Mouse (Mus musculus): ENCODE data around the gene Ezh1. TPM values are rescaled to one million over a fixed set of nuclear protein-coding genes. Genes with fewer than 3 reads are reported as not detected.
"Not testable (repeated sequence)": the region's sequence is repeated elsewhere in the genome, so short reads cannot be mapped to it uniquely, and the experiment has no call there.

The Ezh1 gene
- polyA plus RNA-seq, 1 experiment from 2014 or later, result 30.7 TPM

DNA sequence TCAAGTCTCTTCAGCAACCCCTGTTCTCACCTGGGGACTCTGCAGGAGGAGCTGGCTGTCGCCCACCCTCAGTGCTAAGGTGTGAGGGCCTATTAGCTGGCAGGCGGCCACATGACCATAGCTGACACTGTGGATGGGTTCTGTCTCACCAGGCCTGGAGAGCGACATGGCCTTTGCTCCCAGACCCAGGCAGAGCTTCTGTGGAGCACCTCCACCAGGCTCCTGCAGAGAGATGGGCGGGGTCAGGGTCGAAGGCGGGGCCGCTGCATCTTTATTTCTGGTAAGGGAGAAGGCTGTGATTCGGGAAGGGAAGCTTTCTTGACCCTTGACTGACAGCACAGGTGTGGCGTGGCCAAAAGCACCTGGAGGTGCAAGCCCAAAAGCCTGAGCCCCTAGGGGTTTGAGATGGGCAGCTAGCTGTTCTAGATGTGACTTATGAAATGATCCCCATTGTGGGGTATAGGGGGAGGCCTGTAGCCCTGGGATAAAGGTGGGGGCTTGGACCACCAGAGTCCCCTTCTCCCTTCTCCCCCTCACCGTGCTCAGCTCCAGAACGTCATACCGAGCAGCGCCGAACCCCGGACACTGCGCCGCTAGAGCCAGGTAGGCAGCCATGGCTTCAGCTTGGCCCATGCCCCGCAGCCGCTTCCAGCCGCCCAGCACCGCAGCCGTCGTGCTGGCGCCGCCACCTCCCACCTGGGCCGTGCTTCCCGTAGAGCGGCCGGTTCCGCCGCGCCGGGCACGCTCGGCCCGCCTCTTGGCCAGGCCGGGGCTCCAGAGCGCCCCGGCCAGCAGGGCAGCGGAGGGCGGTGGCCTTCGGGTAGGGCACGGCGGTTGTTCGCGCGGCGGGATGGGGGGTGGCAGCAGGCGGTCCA lies 62.5 kb downstream of the Ezh1 start:
- WGBS, result 13% methylated on average over 44 of the region's 49 CpGs
- Histone ChIP-seq H3K9me3 (ENCODE audit: control insufficient read depth, low read length) (no peaks in the 10 kb centered on the region), H3K27ac (ENCODE audit: low read depth, low read length) (no peak overlapping the region), H3K4me3 (ENCODE audit: low read depth, low read length) (peak overlapping the region; percentile 20), H3K9ac (replicated peaks; ENCODE audit: low read depth, low read length) (peak overlapping the region; percentile 7; the same call in 1 of the 2 replicates), H3K27me3 (ENCODE audit: control insufficient read depth, insufficient read depth, low read length) (peaks cover 48% of the 10 kb centered on the region), H3K4me1 (ENCODE audit: control insufficient read depth, insufficient read depth, low read length) (peaks cover 6% of the 10 kb centered on the region; the same call in 1 of the 2 replicates), H3K36me3 (ENCODE audit: control insufficient read depth, insufficient read depth, low read length) (peaks cover 17% of the 10 kb centered on the region), H3K4me2 (ENCODE audit: low read depth, low read length) (peak overlapping the region; percentile 23; the same call in 1 of the 2 replicates)
- ATAC-seq (ENCODE audit: low read depth), result no peak; the same call in 1 of the 2 replicates

DNA sequence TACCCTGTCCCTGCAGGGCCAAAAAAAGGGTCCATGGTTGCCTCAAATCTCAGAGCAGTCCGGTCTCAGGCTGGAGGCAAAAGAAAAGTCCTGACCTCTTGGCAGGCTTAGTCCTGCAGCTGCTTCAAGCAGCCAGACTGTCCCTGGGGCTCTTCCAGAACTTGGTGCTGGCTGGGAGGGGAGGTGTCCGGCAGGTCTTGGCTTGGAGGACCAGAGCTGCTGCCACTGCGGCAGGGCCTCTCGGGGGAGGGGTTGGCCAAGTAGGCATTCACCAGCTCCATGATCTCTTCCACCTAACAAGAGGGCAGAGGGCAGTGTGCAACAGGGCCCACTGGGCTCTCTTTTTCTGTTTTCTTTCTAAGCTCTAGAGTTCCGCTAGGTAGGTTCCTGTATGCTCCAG lies 63.5 kb downstream of the Ezh1 start:
- no peak overlapping the region for H3K9ac ChIP-seq (replicated peaks; ENCODE audit: low read depth, low read length)
- H3K36me3 ChIP-seq (ENCODE audit: control insufficient read depth, insufficient read depth, low read length), result peaks cover 16% of the 10 kb centered on the region
- no peaks in the 10 kb centered on the region for H3K9me3 ChIP-seq (ENCODE audit: control insufficient read depth, low read length)
- peaks cover 43% of the 10 kb centered on the region for H3K27me3 ChIP-seq (ENCODE audit: control insufficient read depth, insufficient read depth, low read length)
- H3K4me3 ChIP-seq (ENCODE audit: low read depth, low read length), result no peak overlapping the region
- H3K4me2 ChIP-seq (ENCODE audit: low read depth, low read length), result no peak overlapping the region
- ATAC-seq (ENCODE audit: low read depth), result no peak
- WGBS, result 40% methylated on average over 5 of the region's 5 CpGs
- H3K4me1 ChIP-seq (ENCODE audit: control insufficient read depth, insufficient read depth, low read length), result peaks cover 5% of the 10 kb centered on the region; the same call in 1 of the 2 replicates
- H3K27ac ChIP-seq (ENCODE audit: low read depth, low read length), result no peak overlapping the region

DNA sequence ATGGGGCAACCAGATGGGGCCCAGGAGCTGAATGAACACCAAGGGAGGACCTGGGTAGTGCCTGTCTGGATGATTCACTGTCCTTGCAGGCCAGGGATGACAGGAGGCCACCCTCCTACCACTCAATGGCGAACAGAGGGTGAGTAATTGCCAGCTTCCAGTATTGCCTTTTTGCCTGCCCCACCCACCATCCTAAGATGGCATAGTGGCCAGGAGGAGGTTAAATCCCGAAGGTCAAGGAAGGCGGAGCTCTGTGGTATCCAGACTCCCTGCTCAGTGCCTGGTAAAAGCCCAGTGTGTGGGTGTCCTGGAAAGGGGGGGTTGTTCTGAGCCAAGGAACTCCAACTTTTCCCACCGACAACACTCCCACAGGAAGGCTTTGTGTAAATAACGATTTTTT lies 64.0 kb downstream of the Ezh1 start:
- no peak overlapping the region for H3K27ac ChIP-seq (ENCODE audit: low read depth, low read length)
- 38% methylated on average over 5 of the region's 5 CpGs for WGBS
- H3K9ac ChIP-seq (replicated peaks; ENCODE audit: low read depth, low read length), result no peak overlapping the region
- H3K27me3 ChIP-seq (ENCODE audit: control insufficient read depth, insufficient read depth, low read length), result peaks cover 38% of the 10 kb centered on the region
- ATAC-seq (ENCODE audit: low read depth), result no peak
- peaks cover 5% of the 10 kb centered on the region; the same call in 1 of the 2 replicates for H3K4me1 ChIP-seq (ENCODE audit: control insufficient read depth, insufficient read depth, low read length)
- H3K9me3 ChIP-seq (ENCODE audit: control insufficient read depth, low read length), result no peaks in the 10 kb centered on the region
- no peak overlapping the region for H3K4me3 ChIP-seq (ENCODE audit: low read depth, low read length)
- no peak overlapping the region for H3K4me2 ChIP-seq (ENCODE audit: low read depth, low read length)
- H3K36me3 ChIP-seq (ENCODE audit: control insufficient read depth, insufficient read depth, low read length), result peaks cover 12% of the 10 kb centered on the region

DNA sequence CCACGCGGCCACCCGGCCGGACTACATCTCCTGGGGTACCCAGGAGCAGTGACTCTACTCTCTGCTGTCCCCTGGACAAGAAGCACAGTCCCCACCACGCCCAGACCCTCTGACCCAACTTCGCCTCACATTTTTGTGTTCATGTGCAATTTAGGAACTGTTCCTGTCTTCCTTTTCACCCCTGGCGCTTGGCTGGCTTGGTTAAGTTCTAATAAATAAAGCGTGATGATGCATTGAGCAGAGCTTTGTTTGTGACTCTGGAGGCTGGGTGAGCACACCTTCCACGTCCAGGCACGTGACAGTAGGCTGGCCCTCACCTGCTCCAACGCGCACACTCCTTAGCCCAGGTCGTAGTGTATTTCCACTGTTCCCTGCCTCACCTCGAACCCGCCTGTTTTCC lies 64.7 kb downstream of the Ezh1 start:
- peaks cover 32% of the 10 kb centered on the region for H3K27me3 ChIP-seq (ENCODE audit: control insufficient read depth, insufficient read depth, low read length)
- 89% methylated on average over 15 of the region's 15 CpGs for WGBS

DNA sequence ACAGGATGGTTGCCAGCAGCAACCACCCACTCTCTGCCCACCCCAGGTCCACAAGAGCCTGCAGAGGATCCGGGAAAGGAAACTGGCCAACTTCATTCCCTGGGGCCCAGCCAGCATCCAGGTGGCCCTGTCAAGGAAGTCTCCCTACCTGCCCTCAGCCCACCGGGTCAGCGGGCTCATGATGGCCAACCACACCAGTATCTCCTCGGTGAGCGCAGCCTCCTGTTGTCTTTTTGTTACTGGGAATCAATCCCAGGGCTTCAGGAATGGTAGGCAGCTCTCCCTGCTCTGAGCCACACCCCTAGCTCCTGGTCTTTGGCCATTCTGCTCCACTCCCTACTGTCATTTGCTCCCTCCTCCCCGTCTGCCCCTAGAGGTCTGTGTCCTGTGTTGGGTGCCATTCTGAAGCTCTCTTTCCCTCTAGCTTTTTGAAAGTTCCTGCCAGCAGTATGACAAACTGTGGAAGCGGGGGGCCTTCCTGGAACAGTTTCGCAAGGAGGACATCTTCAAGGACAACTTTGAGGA lies 65.2 kb downstream of the Ezh1 start:
- H3K4me3 ChIP-seq (ENCODE audit: low read depth, low read length); H3K4me2 ChIP-seq (ENCODE audit: low read depth, low read length); H3K4me1 ChIP-seq (ENCODE audit: control insufficient read depth, insufficient read depth, low read length); H3K9ac ChIP-seq (replicated peaks; ENCODE audit: low read depth, low read length); H3K36me3 ChIP-seq (ENCODE audit: control insufficient read depth, insufficient read depth, low read length); H3K9me3 ChIP-seq (ENCODE audit: control insufficient read depth, low read length); ATAC-seq (ENCODE audit: low read depth); H3K27ac ChIP-seq (ENCODE audit: low read depth, low read length): not testable (repeated sequence)
- WGBS, result 84% methylated on average over 6 of the region's 8 CpGs
- H3K27me3 ChIP-seq (ENCODE audit: control insufficient read depth, insufficient read depth, low read length), result peaks cover 27% of the 10 kb centered on the region

More for the DNA sequence above, 64.7 kb downstream of the Ezh1 start:
- Histone ChIP-seq H3K27ac (ENCODE audit: low read depth, low read length) (no peak overlapping the region), H3K9me3 (ENCODE audit: control insufficient read depth, low read length) (no peaks in the 10 kb centered on the region), H3K4me3 (ENCODE audit: low read depth, low read length) (no peak overlapping the region), H3K36me3 (ENCODE audit: control insufficient read depth, insufficient read depth, low read length) (peaks cover 9% of the 10 kb centered on the region; the same call in 1 of the 2 replicates), H3K4me1 (ENCODE audit: control insufficient read depth, insufficient read depth, low read length) (peaks cover 5% of the 10 kb centered on the region; the same call in 1 of the 2 replicates), H3K9ac (replicated peaks; ENCODE audit: low read depth, low read length) (no peak overlapping the region), H3K4me2 (ENCODE audit: low read depth, low read length) (no peak overlapping the region)
- no peak for ATAC-seq (ENCODE audit: low read depth)

DNA sequence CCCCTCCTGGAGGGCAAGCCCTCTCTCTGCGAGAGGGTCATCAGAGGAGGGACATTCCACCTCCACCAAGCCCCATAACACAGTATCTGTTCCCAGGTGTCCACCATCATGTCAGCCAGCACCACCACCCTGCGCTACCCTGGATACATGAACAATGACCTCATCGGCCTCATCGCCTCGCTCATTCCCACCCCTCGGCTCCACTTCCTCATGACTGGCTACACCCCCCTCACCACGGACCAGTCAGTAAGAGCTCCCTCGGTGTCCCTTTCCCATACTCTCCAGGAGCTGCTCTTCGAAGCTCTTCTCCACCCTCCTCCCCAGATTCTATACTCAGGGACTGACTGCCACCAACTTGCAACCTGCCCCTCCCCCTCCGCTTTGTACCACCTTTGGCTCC lies 66.1 kb downstream of the Ezh1 start:
- not testable (repeated sequence) for H3K4me3 ChIP-seq (ENCODE audit: low read depth, low read length); H3K27ac ChIP-seq (ENCODE audit: low read depth, low read length); H3K9me3 ChIP-seq (ENCODE audit: control insufficient read depth, low read length); ATAC-seq (ENCODE audit: low read depth); H3K4me2 ChIP-seq (ENCODE audit: low read depth, low read length); H3K36me3 ChIP-seq (ENCODE audit: control insufficient read depth, insufficient read depth, low read length); H3K9ac ChIP-seq (replicated peaks; ENCODE audit: low read depth, low read length)
- 68% methylated on average over 7 of the region's 10 CpGs for WGBS
- Histone ChIP-seq H3K4me1 (ENCODE audit: control insufficient read depth, insufficient read depth, low read length) (peaks cover 16% of the 10 kb centered on the region; the same call in 1 of the 2 replicates), H3K27me3 (ENCODE audit: control insufficient read depth, insufficient read depth, low read length) (peaks cover 18% of the 10 kb centered on the region)

DNA sequence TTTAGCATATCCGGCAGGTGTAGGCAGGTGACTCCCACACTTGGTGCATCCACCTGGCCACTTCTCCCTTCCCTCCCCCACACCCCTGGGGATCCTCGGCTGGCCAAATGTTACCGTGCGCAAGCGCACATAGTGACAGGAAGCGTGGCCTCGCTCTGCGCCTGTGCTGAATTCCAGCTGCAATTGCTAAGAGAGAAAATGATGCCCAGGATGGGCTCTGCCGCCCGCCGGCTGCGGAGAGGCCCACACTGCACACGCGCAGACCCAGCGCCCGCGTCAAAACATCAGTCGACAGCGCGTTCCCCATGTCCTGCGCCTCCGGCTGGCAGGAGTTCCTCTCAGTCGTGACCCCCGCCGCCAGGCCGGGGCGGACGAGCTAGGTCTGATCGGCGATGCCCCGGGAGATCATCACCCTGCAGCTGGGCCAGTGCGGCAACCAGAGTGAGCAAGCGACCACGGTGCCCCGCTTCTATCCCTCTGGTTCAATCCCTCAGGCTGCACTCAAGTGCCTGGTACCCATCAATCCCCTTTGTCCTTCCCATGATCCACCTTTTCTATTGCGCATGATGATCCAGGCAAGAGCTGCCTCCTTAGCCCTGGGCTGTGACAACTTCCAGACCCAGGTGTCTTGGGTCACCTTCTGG lies 70.4 kb downstream of the Ezh1 start, which contains the start of gene Tubg2:
Tubg2 (plus strand) TSS at position 180 of the 644 bp plus-strand sequence.
- peak within 1 kb of the TSS; percentile 79 for H3K27ac ChIP-seq (ENCODE audit: low read depth, low read length)
- 0 out of 2 replicates have a peak, but pooled peaks cover 12% of the 10 kb centered on the region for H3K4me1 ChIP-seq (ENCODE audit: control insufficient read depth, insufficient read depth, low read length)
- H3K27me3 ChIP-seq (ENCODE audit: control insufficient read depth, insufficient read depth, low read length), result no peaks in the 10 kb centered on the region
- H3K4me3 ChIP-seq (ENCODE audit: low read depth, low read length), result peak within 1 kb of the TSS; percentile 31
- peak within 1 kb of the TSS; percentile 48 for H3K4me2 ChIP-seq (ENCODE audit: low read depth, low read length)
- 2% methylated on average over 36 of the region's 36 CpGs for WGBS
- peak; percentile 91 for ATAC-seq (ENCODE audit: low read depth)
- peak within 1 kb of the TSS; percentile 57 for H3K9ac ChIP-seq (replicated peaks; ENCODE audit: low read depth, low read length)
- no peaks in the 10 kb centered on the region for H3K9me3 ChIP-seq (ENCODE audit: control insufficient read depth, low read length)
- no peaks in the 10 kb centered on the region for H3K36me3 ChIP-seq (ENCODE audit: control insufficient read depth, insufficient read depth, low read length)

DNA sequence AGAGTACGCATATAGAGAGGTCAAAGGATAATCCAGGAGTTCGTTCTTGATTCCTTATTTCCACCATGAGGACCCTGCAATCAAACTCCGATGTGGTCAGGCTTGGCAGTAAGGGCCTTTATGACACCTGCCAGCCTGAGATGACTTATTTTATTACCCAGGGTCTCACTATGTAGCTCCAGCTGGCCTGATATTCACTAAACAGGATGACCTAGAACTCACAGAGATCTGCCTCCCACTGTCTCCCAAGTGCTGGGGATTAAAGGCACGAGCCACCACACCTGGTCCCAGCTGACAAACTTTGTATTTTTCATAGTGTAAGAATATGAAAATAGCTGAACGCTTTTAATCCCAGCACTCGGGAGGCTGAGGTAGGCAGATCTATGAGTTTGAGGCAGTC lies 71.1 kb downstream of the Ezh1 start:
- WGBS, result 69% methylated on average over 6 of the region's 6 CpGs
- ATAC-seq (ENCODE audit: low read depth), result no peak
- Histone ChIP-seq H3K36me3 (ENCODE audit: control insufficient read depth, insufficient read depth, low read length) (no peaks in the 10 kb centered on the region), H3K9me3 (ENCODE audit: control insufficient read depth, low read length) (no peaks in the 10 kb centered on the region), H3K9ac (replicated peaks; ENCODE audit: low read depth, low read length) (no peak overlapping the region; the same call in 1 of the 2 replicates), H3K27me3 (ENCODE audit: control insufficient read depth, insufficient read depth, low read length) (no peaks in the 10 kb centered on the region), H3K4me2 (ENCODE audit: low read depth, low read length) (peak overlapping the region; percentile 48; the same call in 1 of the 2 replicates), H3K4me1 (ENCODE audit: control insufficient read depth, insufficient read depth, low read length) (0 out of 2 replicates have a peak, but pooled peaks cover 12% of the 10 kb centered on the region), H3K4me3 (ENCODE audit: low read depth, low read length) (peak overlapping the region; percentile 31; the same call in 1 of the 2 replicates), H3K27ac (ENCODE audit: low read depth, low read length) (no peak overlapping the region)

Data from neural tube, embryonic 14.5 days (tissue).